Mouse (Mus musculus): ENCODE data around the gene Txndc16. TPM values are rescaled to one million over a fixed set of nuclear protein-coding genes. Genes with fewer than 3 reads are reported as not detected.

Gene Txndc16
- total and polyA plus RNA-seq, 2 experiments from 2014 or later = 33.7 to 54.2 TPM

DNA sequence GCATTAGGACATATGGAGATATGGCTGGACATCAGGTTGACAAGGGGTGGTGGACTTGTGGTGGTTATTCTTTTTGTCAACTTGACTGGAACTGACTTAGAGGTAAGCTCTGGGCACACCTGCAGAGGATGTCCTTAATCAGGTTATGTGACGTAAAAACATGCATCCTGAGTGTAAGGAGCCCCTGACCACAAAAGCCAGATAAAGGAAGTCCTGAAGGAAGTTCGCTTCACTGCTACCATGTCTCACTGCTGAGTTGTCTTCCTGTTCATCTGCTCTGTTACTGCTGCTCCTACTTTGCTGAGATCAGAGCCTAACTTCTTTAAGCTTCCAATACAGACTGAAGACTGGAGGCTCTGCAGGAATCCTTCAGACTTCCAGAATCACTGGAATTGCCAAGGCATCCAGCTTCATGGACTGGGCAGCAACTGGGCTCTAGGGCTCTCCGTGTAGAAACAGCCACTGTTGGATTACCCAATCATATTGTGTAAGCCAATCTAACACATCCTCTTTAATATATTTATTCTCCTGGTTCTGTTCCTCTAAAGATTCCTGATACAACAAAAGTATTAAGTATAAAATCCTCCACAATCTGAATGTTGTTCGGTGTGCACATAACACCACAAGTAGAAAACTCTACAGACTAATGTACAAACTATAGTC is 64.5 kb downstream of the Txndc16 start:
- Histone ChIP-seq H3K4me3 (ENCODE audit: low read length) (no peak overlapping the region), H3K27ac (no peak overlapping the region), H3K9ac (replicated peaks; ENCODE audit: low read length) (no peak overlapping the region), H3K27me3 (ENCODE audit: insufficient read depth, low read length) (no peaks in the 10 kb centered on the region), H3K4me1 (ENCODE audit: insufficient read depth, low read length) (no peaks in the 10 kb centered on the region), H3K4me2 (ENCODE audit: low read depth, low read length) (no peak overlapping the region), H3K9me3 (ENCODE audit: low read length) (no peaks in the 10 kb centered on the region), H3K36me3 (ENCODE audit: insufficient read depth, low read length) (no peaks in the 10 kb centered on the region)
- TF ChIP-seq CTCF (IDR thresholded peaks at IDR 0.05; ENCODE audit: low read depth) = no peak
- ATAC-seq (no peak), DNase-seq (ENCODE audit: low spot score) (no peak)
- 88% methylated on average over 4 of the region's 4 CpGs for WGBS

DNA sequence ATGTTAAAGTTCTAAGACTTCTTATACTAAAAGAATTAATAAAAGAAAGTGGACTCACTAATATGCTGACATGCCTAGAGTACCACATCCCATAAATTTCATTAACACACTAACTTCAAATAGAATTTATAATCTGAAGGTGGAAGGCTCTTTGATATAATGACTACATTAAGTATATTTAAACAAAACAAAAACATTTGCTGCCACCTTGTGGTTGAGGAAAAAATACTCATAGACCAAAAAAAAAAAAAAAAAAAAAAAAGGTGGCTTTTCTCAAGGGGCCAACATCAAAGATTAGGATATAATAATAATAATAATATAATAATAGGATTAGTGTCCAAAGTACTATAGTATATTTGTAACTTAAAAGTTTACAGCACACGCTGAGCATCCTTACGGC is 66.9 kb downstream of the Txndc16 start:
- peak; percentile 74 for DNase-seq (ENCODE audit: low spot score)
- TF ChIP-seq CTCF (IDR thresholded peaks at IDR 0.05; ENCODE audit: low read depth) = peak; percentile 28

DNA sequence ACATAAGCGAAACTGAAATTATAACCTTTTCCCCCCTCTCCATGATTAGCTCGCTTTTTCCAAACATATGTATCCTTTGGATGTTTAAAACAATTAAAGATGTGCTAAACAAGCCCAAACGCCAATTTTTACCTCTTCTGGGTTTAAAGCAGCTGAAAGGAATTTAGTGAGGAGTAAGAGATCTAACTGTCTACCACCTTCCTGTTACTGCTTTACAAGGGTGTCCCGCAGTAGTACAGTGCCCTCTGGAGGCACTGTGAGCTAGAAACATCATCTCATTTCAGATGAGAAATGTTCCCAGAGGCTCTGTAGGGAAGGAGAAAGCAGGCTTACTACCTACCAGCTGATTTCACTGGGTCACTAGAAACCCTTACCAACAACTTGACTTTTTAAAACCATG is 77.6 kb downstream of the Txndc16 start:
- no peak overlapping the region for H3K9ac ChIP-seq (replicated peaks; ENCODE audit: low read length)
- WGBS = 59% methylated on average over 4 of the region's 4 CpGs
- H3K4me2 ChIP-seq (ENCODE audit: low read depth, low read length) = no peak overlapping the region
- peak; percentile 80 for DNase-seq (ENCODE audit: low spot score)
- peak; percentile 75; the same call in 1 of the 2 replicates for ATAC-seq
- no peaks in the 10 kb centered on the region for H3K9me3 ChIP-seq (ENCODE audit: low read length)
- H3K4me1 ChIP-seq (ENCODE audit: insufficient read depth, low read length) = no peaks in the 10 kb centered on the region
- no peak overlapping the region for H3K4me3 ChIP-seq (ENCODE audit: low read length)
- no peaks in the 10 kb centered on the region for H3K27me3 ChIP-seq (ENCODE audit: insufficient read depth, low read length)
- TF ChIP-seq CTCF (IDR thresholded peaks at IDR 0.05; ENCODE audit: low read depth) = peak; percentile 85
- peaks cover 10% of the 10 kb centered on the region; the same call in 1 of the 2 replicates for H3K36me3 ChIP-seq (ENCODE audit: insufficient read depth, low read length)
- H3K27ac ChIP-seq = no peak overlapping the region

More for the DNA sequence above, 66.9 kb downstream of the Txndc16 start:
- Histone ChIP-seq H3K4me2 (ENCODE audit: low read depth, low read length) (no peak overlapping the region), H3K36me3 (ENCODE audit: insufficient read depth, low read length) (no peaks in the 10 kb centered on the region), H3K9ac (replicated peaks; ENCODE audit: low read length) (no peak overlapping the region), H3K27ac (no peak overlapping the region), H3K4me3 (ENCODE audit: low read length) (no peak overlapping the region), H3K4me1 (ENCODE audit: insufficient read depth, low read length) (no peaks in the 10 kb centered on the region), H3K9me3 (ENCODE audit: low read length) (no peaks in the 10 kb centered on the region), H3K27me3 (ENCODE audit: insufficient read depth, low read length) (no peaks in the 10 kb centered on the region)
- ATAC-seq = no peak
- WGBS = 84% methylated on average over 2 of the region's 2 CpGs

DNA sequence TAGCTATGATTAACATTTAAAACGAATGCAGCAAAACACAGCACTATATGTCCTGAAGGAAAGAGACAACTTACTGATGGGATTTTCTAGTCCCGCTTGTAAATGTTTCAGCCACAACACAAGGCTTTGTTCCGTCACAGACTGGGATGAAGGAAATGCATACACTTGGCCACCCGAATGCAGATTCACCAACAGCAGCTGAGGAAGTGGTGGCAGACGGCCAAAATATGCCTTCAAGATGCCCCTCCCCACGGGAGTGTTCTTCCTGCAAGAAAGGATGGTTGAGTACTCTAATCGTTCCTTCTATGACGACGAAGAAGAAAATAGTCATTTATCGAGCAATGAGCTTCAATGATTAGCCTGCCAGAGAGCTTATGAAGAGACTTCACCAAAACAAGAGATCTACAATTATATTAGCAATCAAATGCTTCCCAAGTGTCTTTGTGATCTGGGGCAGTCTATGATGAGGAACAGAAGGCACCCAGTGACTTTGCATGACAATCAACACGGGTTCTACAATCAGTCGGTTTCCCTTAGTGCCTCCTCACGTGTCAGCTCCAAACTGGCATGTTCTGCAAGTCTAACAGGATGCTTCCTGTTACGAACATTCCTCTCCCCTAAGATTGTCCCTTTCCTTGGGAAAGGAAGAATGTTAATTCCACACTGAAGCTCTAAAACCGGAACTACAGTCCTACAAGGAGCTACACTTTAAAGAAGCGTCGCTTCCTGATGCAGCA is 79.6 kb downstream of the Txndc16 start:
- Histone ChIP-seq H3K27me3 (ENCODE audit: insufficient read depth, low read length) (no peaks in the 10 kb centered on the region), H3K4me1 (ENCODE audit: insufficient read depth, low read length) (no peaks in the 10 kb centered on the region), H3K27ac (no peak overlapping the region), H3K36me3 (ENCODE audit: insufficient read depth, low read length) (peaks cover 9% of the 10 kb centered on the region; the same call in 1 of the 2 replicates), H3K4me2 (ENCODE audit: low read depth, low read length) (no peak overlapping the region), H3K4me3 (ENCODE audit: low read length) (no peak overlapping the region), H3K9ac (replicated peaks; ENCODE audit: low read length) (no peak overlapping the region), H3K9me3 (ENCODE audit: low read length) (no peaks in the 10 kb centered on the region)
- no peak for TF ChIP-seq CTCF (IDR thresholded peaks at IDR 0.05; ENCODE audit: low read depth)
- ATAC-seq = no peak
- peak; percentile 52 for DNase-seq (ENCODE audit: low spot score)
- WGBS = 64% methylated on average over 17 of the region's 17 CpGs

DNA sequence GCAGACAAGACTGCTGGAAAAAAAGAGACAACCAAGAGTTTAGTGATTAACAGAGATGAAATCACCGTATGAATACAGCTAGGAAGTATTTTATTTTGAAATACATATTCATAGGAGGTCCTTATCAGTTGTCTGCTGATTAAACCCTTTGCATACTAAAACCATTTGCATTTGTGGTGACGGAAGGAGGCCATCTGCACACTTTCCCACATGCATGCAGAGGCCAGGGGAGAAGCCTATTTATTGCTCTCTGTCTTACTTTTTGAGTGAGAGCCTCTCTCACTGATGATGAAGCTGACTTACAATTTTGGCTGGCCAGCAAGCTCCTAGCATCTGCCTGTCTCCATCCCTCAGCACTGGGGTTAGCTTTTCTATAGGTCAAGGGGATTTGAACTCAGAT is 84.2 kb downstream of the Txndc16 start:
- peaks cover 4% of the 10 kb centered on the region; the same call in 1 of the 2 replicates for H3K36me3 ChIP-seq (ENCODE audit: insufficient read depth, low read length)
- H3K27ac ChIP-seq = no peak overlapping the region
- H3K27me3 ChIP-seq (ENCODE audit: insufficient read depth, low read length) = no peaks in the 10 kb centered on the region
- no peak for TF ChIP-seq CTCF (IDR thresholded peaks at IDR 0.05; ENCODE audit: low read depth)
- ATAC-seq (no peak), DNase-seq (ENCODE audit: low spot score) (no peak)
- no peak overlapping the region for H3K4me3 ChIP-seq (ENCODE audit: low read length)
- H3K9me3 ChIP-seq (ENCODE audit: low read length) = no peaks in the 10 kb centered on the region
- no peak overlapping the region for H3K4me2 ChIP-seq (ENCODE audit: low read depth, low read length)
- 76% methylated on average over 2 of the region's 2 CpGs for WGBS
- H3K4me1 ChIP-seq (ENCODE audit: insufficient read depth, low read length) = no peaks in the 10 kb centered on the region
- H3K9ac ChIP-seq (replicated peaks; ENCODE audit: low read length) = no peak overlapping the region

DNA sequence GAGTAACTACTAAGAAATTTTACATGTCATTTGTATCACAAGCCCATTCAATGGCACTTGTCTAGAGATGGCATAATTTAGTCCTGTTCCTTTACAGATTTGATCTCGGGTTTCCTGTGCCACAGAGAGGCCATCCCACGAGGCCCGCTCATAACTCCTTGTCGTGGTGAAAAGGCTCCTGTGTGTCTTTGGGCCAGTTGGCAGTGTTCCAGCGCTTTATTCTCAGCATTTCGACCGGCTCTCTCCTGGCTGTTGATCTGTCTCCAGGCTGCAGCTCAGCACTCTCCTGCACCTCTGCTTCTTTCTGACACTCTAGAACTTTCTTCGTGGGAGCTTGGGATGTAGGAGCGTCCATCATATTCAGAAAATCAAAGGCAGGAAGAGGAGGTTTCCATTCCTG is 84.6 kb downstream of the Txndc16 start:
- no peaks in the 10 kb centered on the region for H3K4me1 ChIP-seq (ENCODE audit: insufficient read depth, low read length)
- no peak overlapping the region for H3K4me3 ChIP-seq (ENCODE audit: low read length)
- no peak overlapping the region for H3K27ac ChIP-seq
- no peak for TF ChIP-seq CTCF (IDR thresholded peaks at IDR 0.05; ENCODE audit: low read depth)
- no peaks in the 10 kb centered on the region for H3K9me3 ChIP-seq (ENCODE audit: low read length)
- no peak overlapping the region for H3K4me2 ChIP-seq (ENCODE audit: low read depth, low read length)
- peaks cover 4% of the 10 kb centered on the region; the same call in 1 of the 2 replicates for H3K36me3 ChIP-seq (ENCODE audit: insufficient read depth, low read length)
- no peak for ATAC-seq
- no peak overlapping the region for H3K9ac ChIP-seq (replicated peaks; ENCODE audit: low read length)
- DNase-seq (ENCODE audit: low spot score) = no peak
- no peaks in the 10 kb centered on the region for H3K27me3 ChIP-seq (ENCODE audit: insufficient read depth, low read length)
- WGBS = 36% methylated on average over 9 of the region's 9 CpGs

DNA sequence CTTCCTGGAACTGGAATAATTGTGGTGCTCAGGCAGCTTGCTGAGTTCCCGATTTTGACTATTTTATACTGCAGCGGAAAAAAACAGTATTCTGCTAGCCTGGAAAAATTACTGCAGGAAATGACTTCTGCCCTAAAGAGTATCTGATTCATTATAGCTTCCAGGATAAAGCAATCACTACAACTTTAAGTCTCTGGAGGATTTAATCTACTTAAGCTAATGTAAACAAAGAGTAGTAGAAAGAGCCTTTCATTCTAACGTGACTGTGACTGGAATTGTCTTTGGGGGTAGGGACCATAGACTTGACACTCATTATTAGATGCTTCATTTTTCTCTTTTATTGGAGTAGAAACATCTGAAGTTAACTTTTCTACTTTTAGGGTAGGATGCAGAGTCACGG is 101.8 kb downstream of the Txndc16 start:
- DNase-seq (ENCODE audit: low spot score) (no peak), ATAC-seq (no peak)
- H3K4me2 ChIP-seq (ENCODE audit: low read depth, low read length) = no peak overlapping the region
- no peak overlapping the region for H3K4me3 ChIP-seq (ENCODE audit: low read length)
- no peaks in the 10 kb centered on the region for H3K4me1 ChIP-seq (ENCODE audit: insufficient read depth, low read length)
- no peak for TF ChIP-seq CTCF (IDR thresholded peaks at IDR 0.05; ENCODE audit: low read depth)
- H3K9ac ChIP-seq (replicated peaks; ENCODE audit: low read length) = no peak overlapping the region
- no peaks in the 10 kb centered on the region for H3K27me3 ChIP-seq (ENCODE audit: insufficient read depth, low read length)
- no peak overlapping the region for H3K27ac ChIP-seq
- WGBS = 76% methylated on average over 4 of the region's 4 CpGs
- H3K36me3 ChIP-seq (ENCODE audit: insufficient read depth, low read length) = no peaks in the 10 kb centered on the region
- no peaks in the 10 kb centered on the region for H3K9me3 ChIP-seq (ENCODE audit: low read length)

Measured in hindbrain, postnatal 0 days (tissue).